Mouse (Mus musculus) intestine, embryonic 16.5 days (tissue): ENCODE measurements at regions not wholly inside any gene's neighbourhood (a gene's known extent, or its start where the extent isn't known, plus 50 kb on each side); places are given as distances from the start of the nearest gene placed in this dataset.

ENCODE experiments used
- ATAC-seq: fragments of 200-750 bp; cut with Nextera tagmentation; 2 replicates; pipeline ENCODE4 v1.8.0; 2017; ENCODE audit warnings: moderate TSS enrichment, moderate library complexity
- H3K27ac ChIP-seq: fragments of 300-500 bp; sonication (generic); 2 replicates; pipeline ENCODE4 v1.5.1; 2014; ENCODE audit warnings: mild to moderate bottlenecking, low read length
- H3K27me3 ChIP-seq: fragments of 300-500 bp; sonication (generic); replicated peaks from 2 replicates; pipeline ENCODE4 v1.6.1; 2014; ENCODE audit warnings: low read length, control low read depth, mixed read lengths; ENCODE audit not compliant: control insufficient read depth, insufficient read depth
- H3K36me3 ChIP-seq: fragments of 300-500 bp; sonication (generic); 2 replicates; pipeline ENCODE4 v1.6.1; 2014; ENCODE audit warnings: low read length, control low read depth; ENCODE audit not compliant: control insufficient read depth, insufficient read depth
- H3K4me1 ChIP-seq: fragments of 300-500 bp; sonication (generic); 2 replicates; pipeline ENCODE4 v1.6.1; 2014; ENCODE audit warnings: low read length, control low read depth, mixed read lengths; ENCODE audit not compliant: control insufficient read depth, insufficient read depth
- H3K4me2 ChIP-seq: fragments of 300-500 bp; sonication (generic); 2 replicates; pipeline ENCODE4 v1.6.1; 2014; ENCODE audit warnings: low read depth, low read length, control low read depth
- H3K4me3 ChIP-seq: fragments of 300-500 bp; sonication (generic); 2 replicates; pipeline ENCODE4 v1.5.1; 2014; ENCODE audit warnings: mild to moderate bottlenecking, low read length
- H3K9ac ChIP-seq: fragments of 300-500 bp; sonication (generic); 2 replicates; pipeline ENCODE4 v1.6.1; 2014; ENCODE audit warnings: low read depth, low read length
- H3K9me3 ChIP-seq: fragments of 300-500 bp; sonication (generic); 2 replicates; pipeline ENCODE4 v1.6.1; 2016; ENCODE audit warnings: low read length, control low read depth; ENCODE audit not compliant: control insufficient read depth
- WGBS: fragments of 180-500 bp; shearing (Covaris S2); extraction: QIAGEN DNeasy Blood & Tissue Kit; methylation state at CpG from one replicate; pipeline ENCODE4 v1.1.7; 2014; 5-methylcytosine and 5-hydroxymethylcytosine counted together

DNA sequence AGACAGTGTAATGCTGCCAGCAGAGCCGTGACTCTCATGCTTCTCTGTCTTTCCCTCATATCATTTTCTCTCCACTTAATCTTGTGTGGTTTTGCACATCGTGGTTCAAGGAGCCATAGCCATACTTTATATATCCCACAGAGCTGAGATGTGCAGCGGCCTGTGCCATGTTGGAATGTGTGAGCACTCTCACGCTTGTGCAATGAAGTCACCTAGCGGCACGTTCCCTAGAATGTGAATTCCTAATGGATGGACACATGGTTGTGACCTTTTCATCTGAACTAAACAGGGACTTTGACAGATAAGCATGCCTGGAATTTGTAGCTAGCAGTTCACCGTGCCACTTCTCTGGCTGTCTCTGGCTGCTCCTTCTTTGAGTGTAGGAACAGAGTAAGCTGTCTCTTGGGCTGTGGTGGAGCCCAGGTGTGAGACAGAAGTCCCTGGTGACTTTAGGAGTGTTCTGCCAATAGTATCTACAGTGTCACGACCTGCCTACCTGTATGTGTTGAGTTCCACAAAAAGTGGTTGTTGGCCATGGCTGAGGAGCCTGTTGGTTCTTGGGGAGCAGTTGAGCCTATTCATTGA is 129.0 kb downstream of the Bod1 start:
- no peak overlapping the region for H3K27ac ChIP-seq
- no peaks in the 10 kb centered on the region for H3K27me3 ChIP-seq
- no peak overlapping the region for H3K4me2 ChIP-seq
- H3K4me3 ChIP-seq, result no peak overlapping the region
- ATAC-seq, result no peak
- 74% methylated on average over 8 of the region's 8 CpGs for WGBS
- no peaks in the 10 kb centered on the region for H3K36me3 ChIP-seq
- H3K9ac ChIP-seq, result no peak overlapping the region
- no peaks in the 10 kb centered on the region for H3K4me1 ChIP-seq
- H3K9me3 ChIP-seq, result no peaks in the 10 kb centered on the region

- no peaks in the 10 kb centered on the region for H3K27me3 ChIP-seq
- ATAC-seq, result no peak
- 86% methylated on average over 3 of the region's 3 CpGs for WGBS
- H3K36me3 ChIP-seq, result no peaks in the 10 kb centered on the region
- no peak overlapping the region for H3K4me2 ChIP-seq
- no peaks in the 10 kb centered on the region for H3K9me3 ChIP-seq
- no peaks in the 10 kb centered on the region for H3K4me1 ChIP-seq
- no peak overlapping the region for H3K27ac ChIP-seq
- H3K4me3 ChIP-seq, result no peak overlapping the region
- H3K9ac ChIP-seq, result no peak overlapping the region
These were observed 130.3 kb downstream of the Bod1 start for GRCm38 (mm10) chr11:31541425-31541824.

- H3K4me1 ChIP-seq, result no peaks in the 10 kb centered on the region
- no peak for ATAC-seq
These were observed 130.9 kb downstream of the Bod1 start for GRCm38 (mm10) chr11:31540816-31541215.

GRCm38 (mm10) chr11:31531416-31531815 is 140.3 kb downstream of the Bod1 start:
- Histone ChIP-seq H3K4me1 (no peaks in the 10 kb centered on the region), H3K4me3 (no peak overlapping the region), H3K9ac (no peak overlapping the region), H3K36me3 (no peaks in the 10 kb centered on the region), H3K9me3 (no peaks in the 10 kb centered on the region), H3K27me3 (no peaks in the 10 kb centered on the region), H3K4me2 (no peak overlapping the region), H3K27ac (no peak overlapping the region)
- WGBS, result 89% methylated on average over 2 of the region's 2 CpGs
- ATAC-seq, result no peak

More at GRCm38 (mm10) chr11:31540816-31541215, 130.9 kb downstream of the Bod1 start:
- Histone ChIP-seq H3K4me2 (no peak overlapping the region), H3K9me3 (no peaks in the 10 kb centered on the region), H3K4me3 (no peak overlapping the region), H3K36me3 (no peaks in the 10 kb centered on the region), H3K27me3 (no peaks in the 10 kb centered on the region), H3K27ac (no peak overlapping the region), H3K9ac (no peak overlapping the region)

GRCm38 (mm10) chr11:31530851-31531250 is 140.8 kb downstream of the Bod1 start:
- no peak for ATAC-seq
- 87% methylated on average over 3 of the region's 3 CpGs for WGBS

GRCm38 (mm10) chr11:31529686-31530085 is 142.0 kb downstream of the Bod1 start:
- no peaks in the 10 kb centered on the region for H3K27me3 ChIP-seq
- H3K9ac ChIP-seq, result no peak overlapping the region
- H3K36me3 ChIP-seq, result no peaks in the 10 kb centered on the region
- WGBS, result 91% methylated on average over 2 of the region's 2 CpGs
- no peak for ATAC-seq
- H3K4me3 ChIP-seq, result no peak overlapping the region
- H3K27ac ChIP-seq, result no peak overlapping the region
- H3K4me1 ChIP-seq, result no peaks in the 10 kb centered on the region
- no peak overlapping the region for H3K4me2 ChIP-seq
- no peaks in the 10 kb centered on the region for H3K9me3 ChIP-seq

More at GRCm38 (mm10) chr11:31530851-31531250, 140.8 kb downstream of the Bod1 start:
- no peaks in the 10 kb centered on the region for H3K36me3 ChIP-seq
- H3K27ac ChIP-seq, result no peak overlapping the region
- no peaks in the 10 kb centered on the region for H3K27me3 ChIP-seq
- H3K4me2 ChIP-seq, result no peak overlapping the region
- H3K9me3 ChIP-seq, result no peaks in the 10 kb centered on the region
- no peak overlapping the region for H3K4me3 ChIP-seq
- H3K9ac ChIP-seq, result no peak overlapping the region
- no peaks in the 10 kb centered on the region for H3K4me1 ChIP-seq

DNA sequence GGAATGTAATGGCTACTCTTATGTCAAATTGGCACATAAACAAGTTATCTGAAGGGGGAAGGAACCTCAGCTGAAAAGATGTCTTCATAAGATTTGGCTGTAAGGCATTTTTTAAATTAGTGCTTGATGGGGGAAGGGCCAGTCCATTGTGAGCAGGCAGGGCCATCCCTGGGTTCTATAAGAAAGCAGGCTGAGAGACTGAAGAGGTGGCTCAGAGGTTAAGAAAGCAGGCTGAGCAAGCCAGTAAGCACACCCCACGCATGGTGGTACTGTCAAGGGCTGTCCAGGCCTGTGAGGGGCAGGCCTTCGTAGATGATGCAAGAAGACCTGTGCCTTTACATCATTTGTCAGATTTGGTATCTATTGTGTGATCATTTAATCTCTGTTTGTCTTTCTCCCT is 147.0 kb downstream of the Bod1 start:
- ATAC-seq, result no peak
- no peaks in the 10 kb centered on the region for H3K4me1 ChIP-seq
- H3K36me3 ChIP-seq, result no peaks in the 10 kb centered on the region
- no peak overlapping the region for H3K9ac ChIP-seq
- H3K27ac ChIP-seq, result no peak overlapping the region
- no peaks in the 10 kb centered on the region for H3K27me3 ChIP-seq
- H3K4me2 ChIP-seq, result no peak overlapping the region
- no peaks in the 10 kb centered on the region for H3K9me3 ChIP-seq
- H3K4me3 ChIP-seq, result no peak overlapping the region
- 78% methylated on average over 2 of the region's 2 CpGs for WGBS

GRCm38 (mm10) chr11:31524065-31524618 is 147.5 kb downstream of the Bod1 start:
- no peak for ATAC-seq
- Histone ChIP-seq H3K9me3 (no peaks in the 10 kb centered on the region), H3K9ac (no peak overlapping the region), H3K36me3 (no peaks in the 10 kb centered on the region), H3K4me1 (no peaks in the 10 kb centered on the region), H3K4me3 (no peak overlapping the region), H3K27ac (no peak overlapping the region), H3K4me2 (no peak overlapping the region), H3K27me3 (no peaks in the 10 kb centered on the region)
- 79% methylated on average over 2 of the region's 2 CpGs for WGBS

GRCm38 (mm10) chr11:31522127-31522526 is 149.6 kb downstream of the Bod1 start:
- H3K36me3 ChIP-seq, result no peaks in the 10 kb centered on the region
- no peak overlapping the region for H3K27ac ChIP-seq
- ATAC-seq, result no peak
- H3K4me2 ChIP-seq, result no peak overlapping the region
- no peaks in the 10 kb centered on the region for H3K9me3 ChIP-seq
- H3K4me3 ChIP-seq, result no peak overlapping the region
- WGBS, result 74% methylated on average over 2 of the region's 2 CpGs
- no peaks in the 10 kb centered on the region for H3K4me1 ChIP-seq
- H3K9ac ChIP-seq, result no peak overlapping the region
- H3K27me3 ChIP-seq, result no peaks in the 10 kb centered on the region

- 81% methylated on average over 4 of the region's 4 CpGs for WGBS
- Histone ChIP-seq H3K36me3 (no peaks in the 10 kb centered on the region), H3K27me3 (no peaks in the 10 kb centered on the region)
These were observed 150.8 kb downstream of the Bod1 start for GRCm38 (mm10) chr11:31520909-31521308.

More at GRCm38 (mm10) chr11:31520909-31521308, 150.8 kb downstream of the Bod1 start:
- no peaks in the 10 kb centered on the region for H3K9me3 ChIP-seq
- ATAC-seq, result no peak
- no peak overlapping the region for H3K27ac ChIP-seq
- no peaks in the 10 kb centered on the region for H3K4me1 ChIP-seq
- H3K9ac ChIP-seq, result no peak overlapping the region
- no peak overlapping the region for H3K4me3 ChIP-seq
- no peak overlapping the region for H3K4me2 ChIP-seq
